Mouse (Mus musculus) megakaryocyte, embryonic 14.5 days (primary cell): ENCODE results near the gene Ybx2. TPM values are rescaled to one million over a fixed set of nuclear protein-coding genes. Genes with fewer than 3 reads are reported as not detected.

Source experiments
- H3K27me3 ChIP-seq: replicated peaks from 2 replicates; pipeline ENCODE3; 2012; ENCODE audit warnings: inconsistent platforms
- H3K36me3 ChIP-seq: replicated peaks from 2 replicates; pipeline ENCODE3; 2012; ENCODE audit warnings: low read length, inconsistent platforms, mixed read lengths
- H3K4me1 ChIP-seq: 2 replicates; pipeline ENCODE4 v1.6.1; 2012; ENCODE audit warnings: inconsistent platforms
- H3K4me3 ChIP-seq: replicated peaks from 2 replicates; pipeline ENCODE3; 2012; ENCODE audit warnings: moderate library complexity, mild to moderate bottlenecking, inconsistent platforms
- H3K9me3 ChIP-seq: 2 replicates; pipeline ENCODE4 v1.6.1; 2012; ENCODE audit warnings: inconsistent platforms
- FLI1 ChIP-seq: IDR thresholded peaks from 2 replicates; pipeline ENCODE4 v1.6.1; 2012; ENCODE audit warnings: low read length, inconsistent platforms, mixed read lengths
- GATA1 ChIP-seq: IDR thresholded peaks from 3 replicates; pipeline ENCODE4 v1.6.1; 2012; ENCODE audit warnings: mixed read lengths, low read length, inconsistent platforms, borderline replicate concordance
- polyA plus RNA-seq: library from polyadenylated mRNA; stranded (reverse); fragments of >175 nt; gene quantifications from 2 replicates; pipeline ENCODE4 v1.2.3, GENCODE M21; 2012; ENCODE audit warnings: low replicate concordance; ENCODE audit not compliant: insufficient read depth

The Ybx2 gene
- polyA plus RNA-seq, 1 experiment, result 0.75 TPM

GRCm38 (mm10) chr11:69902972-69903371, 32.6 kb upstream of the Ybx2 start:
- peaks cover 52% of the 10 kb centered on the region for H3K4me1 ChIP-seq
- H3K4me3 ChIP-seq, result peak overlapping the region; percentile 97
- peaks cover 50% of the 10 kb centered on the region for H3K36me3 ChIP-seq
- TF ChIP-seq GATA1 (no peak), FLI1 (no peak)
- no peaks in the 10 kb centered on the region for H3K27me3 ChIP-seq
- no peaks in the 10 kb centered on the region for H3K9me3 ChIP-seq

GRCm38 (mm10) chr11:69904311-69904710, 31.3 kb upstream of the Ybx2 start:
- Histone ChIP-seq H3K4me1 (peaks cover 39% of the 10 kb centered on the region), H3K4me3 (no peak overlapping the region), H3K36me3 (peaks cover 63% of the 10 kb centered on the region), H3K27me3 (no peaks in the 10 kb centered on the region), H3K9me3 (no peaks in the 10 kb centered on the region)
- TF ChIP-seq FLI1 (no peak), GATA1 (no peak)

GRCm38 (mm10) chr11:69908645-69909044, 27.0 kb upstream of the Ybx2 start:
- no peaks in the 10 kb centered on the region for H3K27me3 ChIP-seq
- peaks cover 97% of the 10 kb centered on the region for H3K36me3 ChIP-seq
- no peaks in the 10 kb centered on the region for H3K9me3 ChIP-seq
- no peak overlapping the region for H3K4me3 ChIP-seq
- H3K4me1 ChIP-seq, result peaks cover 15% of the 10 kb centered on the region
- TF ChIP-seq FLI1 (no peak), GATA1 (no peak)

GRCm38 (mm10) chr11:69909174-69909573, 26.4 kb upstream of the Ybx2 start:
- no peak overlapping the region for H3K4me3 ChIP-seq
- H3K36me3 ChIP-seq, result peaks cover 92% of the 10 kb centered on the region

GRCm38 (mm10) chr11:69910177-69910576, 25.4 kb upstream of the Ybx2 start:
- Histone ChIP-seq H3K27me3 (no peaks in the 10 kb centered on the region), H3K36me3 (peaks cover 88% of the 10 kb centered on the region), H3K9me3 (no peaks in the 10 kb centered on the region), H3K4me1 (peaks cover 25% of the 10 kb centered on the region), H3K4me3 (no peak overlapping the region)
- no peak for TF ChIP-seq FLI1
- TF ChIP-seq GATA1, result no peak

More at GRCm38 (mm10) chr11:69909174-69909573, 26.4 kb upstream of the Ybx2 start:
- TF ChIP-seq FLI1 (no peak), GATA1 (no peak)
- Histone ChIP-seq H3K4me1 (peaks cover 15% of the 10 kb centered on the region), H3K9me3 (no peaks in the 10 kb centered on the region), H3K27me3 (no peaks in the 10 kb centered on the region)

GRCm38 (mm10) chr11:69910781-69911560, 24.6 kb upstream of the Ybx2 start:
- Histone ChIP-seq H3K36me3 (peaks cover 88% of the 10 kb centered on the region), H3K9me3 (no peaks in the 10 kb centered on the region), H3K27me3 (no peaks in the 10 kb centered on the region), H3K4me3 (no peak overlapping the region), H3K4me1 (peaks cover 33% of the 10 kb centered on the region)
- TF ChIP-seq GATA1 (no peak), FLI1 (no peak)

- TF ChIP-seq FLI1 (no peak), GATA1 (no peak)
- Histone ChIP-seq H3K27me3 (no peaks in the 10 kb centered on the region), H3K4me1 (peaks cover 40% of the 10 kb centered on the region), H3K36me3 (peaks cover 88% of the 10 kb centered on the region), H3K9me3 (no peaks in the 10 kb centered on the region), H3K4me3 (peak overlapping the region; percentile 31)
Observed at GRCm38 (mm10) chr11:69911701-69912100, 23.9 kb upstream of the Ybx2 start.

GRCm38 (mm10) chr11:69912716-69913530, 22.7 kb upstream of the Ybx2 start:
- Histone ChIP-seq H3K4me1 (peaks cover 53% of the 10 kb centered on the region), H3K4me3 (peak overlapping the region; percentile 98), H3K9me3 (no peaks in the 10 kb centered on the region), H3K36me3 (peaks cover 87% of the 10 kb centered on the region), H3K27me3 (no peaks in the 10 kb centered on the region)
- TF ChIP-seq FLI1 (no peak), GATA1 (no peak)

GRCm38 (mm10) chr11:69913554-69914371, 21.8 kb upstream of the Ybx2 start, which contains the start of gene Gps2:
Gene Gps2 (plus strand): TSS chr11:69913888.
- Histone ChIP-seq H3K9me3 (no peaks in the 10 kb centered on the region), H3K4me3 (peak within 1 kb of the TSS; percentile 98), H3K36me3 (peaks cover 87% of the 10 kb centered on the region), H3K27me3 (no peaks in the 10 kb centered on the region), H3K4me1 (peaks cover 61% of the 10 kb centered on the region)
- TF ChIP-seq FLI1 (peak; percentile 54; the same call in 1 of the 2 replicates), GATA1 (no peak)
